Mouse (Mus musculus) forebrain, embryonic 11.5 days (tissue): ENCODE measurements around the gene Dnttip2. TPM values are rescaled to one million over a fixed set of nuclear protein-coding genes. Genes with fewer than 3 reads are reported as not detected.
"Not testable (repeated sequence)": the region's sequence is repeated elsewhere in the genome, so short reads cannot be mapped to it uniquely, and the experiment has no call there.

Source experiments
- ATAC-seq: fragments of 200-750 bp; cut with Nextera tagmentation; replicated peaks from 2 replicates; pipeline ENCODE4 v1.8.0; 2017; ENCODE audit warnings: moderate TSS enrichment; ENCODE audit not compliant: low FRiP score
- DNase-seq: peaks from one replicate; pipeline ENCODE4 v3.0.0-alpha.2; 2017; ENCODE audit warnings: low spot score
- H3K27ac ChIP-seq: fragments of 300-500 bp; sonication (generic); 2 replicates; pipeline ENCODE4 v1.5.1; 2014; ENCODE audit warnings: low read depth, low read length
- H3K27me3 ChIP-seq: fragments of 300-500 bp; sonication (generic); 2 replicates; pipeline ENCODE4 v1.6.1; 2014; ENCODE audit warnings: mild to moderate bottlenecking, low read length, mixed read lengths; ENCODE audit not compliant: control insufficient read depth, insufficient read depth
- H3K36me3 ChIP-seq: fragments of 300-500 bp; sonication (generic); 2 replicates; pipeline ENCODE4 v1.6.1; 2014; ENCODE audit warnings: mild to moderate bottlenecking, low read length, moderate library complexity, mixed read lengths; ENCODE audit not compliant: control insufficient read depth, insufficient read depth
- H3K4me1 ChIP-seq: fragments of 300-500 bp; sonication (generic); replicated peaks from 2 replicates; pipeline ENCODE4 v1.6.1; 2014; ENCODE audit warnings: low read length, mixed read lengths; ENCODE audit not compliant: control insufficient read depth, insufficient read depth
- H3K4me2 ChIP-seq: fragments of 300-500 bp; sonication (generic); 2 replicates; pipeline ENCODE4 v1.6.1; 2014; ENCODE audit warnings: low read depth, mild to moderate bottlenecking, low read length, moderate library complexity, mixed read lengths; ENCODE audit not compliant: severe bottlenecking
- H3K4me3 ChIP-seq: fragments of 300-500 bp; sonication (generic); 2 replicates; pipeline ENCODE4 v1.5.1; 2014; ENCODE audit warnings: low read depth, low read length
- H3K9ac ChIP-seq: fragments of 300-500 bp; sonication (generic); 2 replicates; pipeline ENCODE4 v1.6.1; 2014; ENCODE audit warnings: low read length
- H3K9me3 ChIP-seq: fragments of 300-500 bp; sonication (generic); 2 replicates; pipeline ENCODE4 v1.6.1; 2016; ENCODE audit warnings: low read length, mixed read lengths; ENCODE audit not compliant: control insufficient read depth
- WGBS: fragments of 180-500 bp; shearing (Covaris S2); extraction: QIAGEN DNeasy Blood & Tissue Kit; methylation state at CpG from one replicate; pipeline ENCODE4 v1.1.7; 2014; 5-methylcytosine and 5-hydroxymethylcytosine counted together
- polyA plus RNA-seq: library from polyadenylated mRNA; unstranded; fragments of >200 nt; fragmentation: Nextera tagmentation; extraction: Ambion mirVana; gene quantifications from 2 replicates; pipeline ENCODE4 v1.2.1, GENCODE M21; 2014

The Dnttip2 gene
- polyA plus RNA-seq: 85.2 and 92.3 TPM in 2 replicates

GRCm38 (mm10) chr3:122274241-122275024 lies at the start of gene Dnttip2:
Dnttip2 (plus strand) TSS chr3:122274388.
- ATAC-seq (peak; percentile 95), DNase-seq (peak; percentile 95)
- no peaks in the 10 kb centered on the region for H3K27me3 ChIP-seq
- peaks cover 2% of the 10 kb centered on the region; the same call in 1 of the 2 replicates for H3K36me3 ChIP-seq
- H3K27ac ChIP-seq: peak within 1 kb of the TSS; percentile 31
- no peaks in the 10 kb centered on the region for H3K9me3 ChIP-seq
- H3K4me1 ChIP-seq: peaks cover 19% of the 10 kb centered on the region
- H3K4me2 ChIP-seq: peak within 1 kb of the TSS; percentile 75
- under 1% methylated on average over 53 of the region's 57 CpGs for WGBS
- peak within 1 kb of the TSS; percentile 88 for H3K4me3 ChIP-seq
- peak within 1 kb of the TSS; percentile 89 for H3K9ac ChIP-seq

- DNase-seq, ATAC-seq: not testable (repeated sequence)
These were observed 47.2 kb upstream of the Dnttip2 start for GRCm38 (mm10) chr3:122226972-122227371.

GRCm38 (mm10) chr3:122235772-122236171 lies 38.4 kb upstream of the Dnttip2 start:
- Histone ChIP-seq H3K9ac (no peak overlapping the region), H3K4me3 (no peak overlapping the region), H3K27ac (no peak overlapping the region), H3K27me3 (no peaks in the 10 kb centered on the region), H3K9me3 (no peaks in the 10 kb centered on the region), H3K4me2 (no peak overlapping the region), H3K36me3 (no peaks in the 10 kb centered on the region), H3K4me1 (no peaks in the 10 kb centered on the region)
- WGBS: 69% methylated on average over 1 of the region's 1 CpGs
- DNase-seq (no peak), ATAC-seq (no peak)

More at GRCm38 (mm10) chr3:122226972-122227371, 47.2 kb upstream of the Dnttip2 start:
- WGBS: 80% methylated on average over 6 of the region's 6 CpGs
- H3K4me2 ChIP-seq, H3K4me3 ChIP-seq, H3K4me1 ChIP-seq, H3K27me3 ChIP-seq, H3K27ac ChIP-seq, H3K9ac ChIP-seq, H3K36me3 ChIP-seq, H3K9me3 ChIP-seq: not testable (repeated sequence)

GRCm38 (mm10) chr3:122242876-122243275 lies 31.3 kb upstream of the Dnttip2 start:
- no peak for DNase-seq
- WGBS: 55% methylated on average over 6 of the region's 6 CpGs
- Histone ChIP-seq H3K4me3 (no peak overlapping the region), H3K9me3 (no peaks in the 10 kb centered on the region), H3K36me3 (no peaks in the 10 kb centered on the region), H3K27me3 (no peaks in the 10 kb centered on the region), H3K4me1 (no peaks in the 10 kb centered on the region; the same call in 1 of the 2 replicates), H3K9ac (no peak overlapping the region), H3K27ac (no peak overlapping the region; the same call in 1 of the 2 replicates), H3K4me2 (no peak overlapping the region)
- no peak for ATAC-seq

GRCm38 (mm10) chr3:122243416-122244167 lies 30.6 kb upstream of the Dnttip2 start:
- ATAC-seq (no peak), DNase-seq (no peak)
- no peaks in the 10 kb centered on the region for H3K27me3 ChIP-seq
- 50% methylated on average over 14 of the region's 14 CpGs for WGBS
- H3K9me3 ChIP-seq: no peaks in the 10 kb centered on the region
- no peak overlapping the region for H3K9ac ChIP-seq
- H3K4me2 ChIP-seq: no peak overlapping the region
- H3K4me1 ChIP-seq: no peaks in the 10 kb centered on the region; the same call in 1 of the 2 replicates
- no peak overlapping the region for H3K4me3 ChIP-seq
- no peaks in the 10 kb centered on the region for H3K36me3 ChIP-seq
- H3K27ac ChIP-seq: no peak overlapping the region; the same call in 1 of the 2 replicates

GRCm38 (mm10) chr3:122244759-122245158 lies 29.4 kb upstream of the Dnttip2 start:
- ATAC-seq (no peak), DNase-seq (no peak)
- WGBS: 42% methylated on average over 6 of the region's 6 CpGs
- Histone ChIP-seq H3K27me3 (no peaks in the 10 kb centered on the region), H3K9me3 (no peaks in the 10 kb centered on the region), H3K9ac (peak overlapping the region; percentile 41; the same call in 1 of the 2 replicates), H3K4me3 (peak overlapping the region; percentile 89; the same call in 1 of the 2 replicates), H3K36me3 (no peaks in the 10 kb centered on the region), H3K27ac (no peak overlapping the region), H3K4me2 (peak overlapping the region; percentile 73), H3K4me1 (no peaks in the 10 kb centered on the region; the same call in 1 of the 2 replicates)

GRCm38 (mm10) chr3:122245215-122245877 lies 28.8 kb upstream of the Dnttip2 start, which contains the start of gene Gclm:
Gclm (plus strand) TSS chr3:122245557.
- Histone ChIP-seq H3K36me3 (no peaks in the 10 kb centered on the region), H3K4me1 (no peaks in the 10 kb centered on the region; the same call in 1 of the 2 replicates), H3K27me3 (no peaks in the 10 kb centered on the region), H3K4me3 (peak within 1 kb of the TSS; percentile 89), H3K9ac (peak within 1 kb of the TSS; percentile 83), H3K27ac (peak within 1 kb of the TSS; percentile 80), H3K9me3 (no peaks in the 10 kb centered on the region), H3K4me2 (peak within 1 kb of the TSS; percentile 73)
- peak; percentile 96 for DNase-seq
- ATAC-seq: peak; percentile 99
- under 1% methylated on average over 69 of the region's 90 CpGs for WGBS

- Histone ChIP-seq H3K4me1 (no peaks in the 10 kb centered on the region; the same call in 1 of the 2 replicates), H3K27ac (peak overlapping the region; percentile 80), H3K4me2 (peak overlapping the region; percentile 73), H3K27me3 (no peaks in the 10 kb centered on the region), H3K36me3 (no peaks in the 10 kb centered on the region), H3K4me3 (peak overlapping the region; percentile 89), H3K9me3 (no peaks in the 10 kb centered on the region), H3K9ac (peak overlapping the region; percentile 83)
- peak; percentile 80 for DNase-seq
- peak; percentile 68 for ATAC-seq
- under 1% methylated on average over 46 of the region's 50 CpGs for WGBS
These were observed 28.3 kb upstream of the Dnttip2 start for GRCm38 (mm10) chr3:122245878-122246332.
